Mouse (Mus musculus) CH12.LX (cell line): ENCODE results near the gene Matn4. TPM values are rescaled to one million over a fixed set of nuclear protein-coding genes. Genes with fewer than 3 reads are reported as not detected.

Experiments
- DNase-seq: peaks from one replicate; pipeline ENCODE4 v3.0.0-alpha.2; 2013; ENCODE audit errors: extremely low read depth
- H3K27ac ChIP-seq: 2 replicates; pipeline ENCODE4 v1.5.1; 2012; ENCODE audit warnings: low read depth, mild to moderate bottlenecking, control low read depth, moderate library complexity; ENCODE audit not compliant: insufficient read depth
- H3K27me3 ChIP-seq: replicated peaks from 2 replicates; pipeline ENCODE3; 2012; ENCODE audit warnings: inconsistent platforms
- H3K36me3 ChIP-seq, 2 experiments: replicated peaks in 1 of 2; 2 replicates each; pipeline versions ENCODE3 to v1.6.1; 2012; ENCODE audit warnings: inconsistent platforms in 1 of 2, low read length in 1 of 2, mild to moderate bottlenecking in 1 of 2, mixed read lengths in 1 of 2, moderate library complexity in 1 of 2; ENCODE audit not compliant: control insufficient read depth in 1 of 2, insufficient read depth in 1 of 2
- H3K4me1 ChIP-seq, 2 experiments: 2 replicates each; pipeline ENCODE4 v1.6.1; 2012; ENCODE audit warnings: inconsistent platforms in 1 of 2, moderate library complexity in 1 of 2; ENCODE audit not compliant: insufficient read depth in 2 of 2, control insufficient read depth in 1 of 2
- H3K4me2 ChIP-seq: 2 replicates; pipeline ENCODE4 v1.6.1; 2012; ENCODE audit warnings: low read depth, mild to moderate bottlenecking, control low read depth; ENCODE audit not compliant: poor library complexity, insufficient read depth, severe bottlenecking
- H3K4me3 ChIP-seq, 3 experiments: fragments of 150-350 bp in 1 of 3; sonication (generic) in 1 of 3; replicated peaks in 1 of 3; 2 replicates each; pipeline versions ENCODE3 to v1.5.1; 2011 to 2012; ENCODE audit warnings: low read depth in 2 of 3, low read length in 2 of 3, mild to moderate bottlenecking in 2 of 3, moderate library complexity in 2 of 3, control low read depth in 1 of 3, improper control_type of control experiment in 1 of 3, inconsistent platforms in 1 of 3, mixed read lengths in 1 of 3; ENCODE audit not compliant: poor library complexity in 1 of 3
- H3K79me2 ChIP-seq: replicated peaks from 2 replicates; pipeline ENCODE4 v1.6.1; 2012; ENCODE audit warnings: mild to moderate bottlenecking, moderate library complexity; ENCODE audit not compliant: control insufficient read depth, poor library complexity, insufficient read depth, severe bottlenecking; ENCODE audit errors: extremely low read depth
- H3K9ac ChIP-seq: 2 replicates; pipeline ENCODE4 v1.6.1; 2012; ENCODE audit warnings: low read depth, mild to moderate bottlenecking, control low read depth, moderate library complexity; ENCODE audit not compliant: insufficient read depth
- H3K9me3 ChIP-seq: replicated peaks from 2 replicates; pipeline ENCODE3; 2012; ENCODE audit warnings: low read length, inconsistent platforms, mixed read lengths
- CTCF ChIP-seq, 2 experiments: IDR thresholded peaks in 1 of 2; conservative IDR thresholded peaks in 1 of 2; 2 replicates each; pipeline ENCODE4 v1.5.1; 2011 to 2012; ENCODE audit warnings: low read depth in 2 of 2, low read length in 2 of 2, improper control_type of control experiment in 1 of 2, inconsistent platforms in 1 of 2, mild to moderate bottlenecking in 1 of 2, moderate library complexity in 1 of 2
- E2F4 ChIP-seq: IDR thresholded peaks from 2 replicates; pipeline ENCODE4 v1.6.1; 2011; ENCODE audit warnings: low read depth, low read length, improper control_type of control experiment; ENCODE audit not compliant: insufficient replicate concordance
- ELF1 ChIP-seq: IDR thresholded peaks from 2 replicates; pipeline ENCODE4 v1.6.1; 2014; ENCODE audit warnings: low read depth, mild to moderate bottlenecking, inconsistent platforms, low read length, improper control_type of control experiment
- EP300 ChIP-seq: IDR thresholded peaks from 2 replicates; pipeline ENCODE4 v1.6.1; 2011; ENCODE audit warnings: low read length, improper control_type of control experiment
- GABPA ChIP-seq: IDR thresholded peaks from 2 replicates; pipeline ENCODE4 v1.6.1; 2012; ENCODE audit warnings: low read depth, low read length, improper control_type of control experiment, inconsistent platforms; ENCODE audit not compliant: insufficient replicate concordance
- HCFC1 ChIP-seq: IDR thresholded peaks from 2 replicates; pipeline ENCODE4 v1.6.1; 2012; ENCODE audit warnings: low read depth, mild to moderate bottlenecking, inconsistent platforms, low read length, improper control_type of control experiment
- IRF4 ChIP-seq: IDR thresholded peaks from 2 replicates; pipeline ENCODE4 v1.6.1; 2014; ENCODE audit warnings: low read depth, mild to moderate bottlenecking, inconsistent platforms, low read length, improper control_type of control experiment
- JUN ChIP-seq: IDR thresholded peaks from 2 replicates; pipeline ENCODE4 v1.6.1; 2011; ENCODE audit warnings: low read depth, mild to moderate bottlenecking, low read length, improper control_type of control experiment, moderate library complexity; ENCODE audit not compliant: insufficient read depth
- MAFK ChIP-seq: IDR thresholded peaks from 2 replicates; pipeline ENCODE4 v1.6.1; 2011; ENCODE audit warnings: low read length, improper control_type of control experiment; ENCODE audit not compliant: insufficient replicate concordance
- MAX ChIP-seq: IDR thresholded peaks from 2 replicates; pipeline ENCODE4 v1.6.1; 2011; ENCODE audit warnings: low read length, improper control_type of control experiment
- MXI1 ChIP-seq: IDR thresholded peaks from 2 replicates; pipeline ENCODE4 v1.6.1; 2011; ENCODE audit warnings: mild to moderate bottlenecking, low read depth, low read length, improper control_type of control experiment
- MYC ChIP-seq: IDR thresholded peaks from 2 replicates; pipeline ENCODE4 v1.6.1; 2011; ENCODE audit warnings: low read depth, mild to moderate bottlenecking, improper control_type of control experiment, low read length
- NRF1 ChIP-seq: IDR thresholded peaks from 2 replicates; pipeline ENCODE4 v1.6.1; 2014; ENCODE audit warnings: low read depth, mild to moderate bottlenecking, inconsistent platforms, low read length, improper control_type of control experiment, moderate library complexity
- PAX5 ChIP-seq: IDR thresholded peaks from 2 replicates; pipeline ENCODE4 v1.6.1; 2012; ENCODE audit warnings: low read length, inconsistent platforms, mixed read lengths
- POLR2A ChIP-seq: IDR thresholded peaks from 2 replicates; pipeline ENCODE4 v1.6.1; 2011; ENCODE audit warnings: low read depth, mild to moderate bottlenecking, improper control_type of control experiment, low read length
- RAD21 ChIP-seq: IDR thresholded peaks from 2 replicates; pipeline ENCODE4 v1.6.1; 2011; ENCODE audit warnings: low read depth, mild to moderate bottlenecking, low read length, improper control_type of control experiment, moderate library complexity
- RCOR1 ChIP-seq: conservative IDR thresholded peaks from 2 replicates; pipeline ENCODE4 v1.6.1; 2012; ENCODE audit warnings: low read depth, mild to moderate bottlenecking, inconsistent platforms, low read length, improper control_type of control experiment
- SIN3A ChIP-seq: IDR thresholded peaks from 2 replicates; pipeline ENCODE4 v1.6.1; 2012; ENCODE audit warnings: low read length, improper control_type of control experiment, inconsistent platforms
- TBP ChIP-seq: conservative IDR thresholded peaks from 2 replicates; pipeline ENCODE4 v1.6.1; 2011; ENCODE audit warnings: low read depth, low read length, improper control_type of control experiment
- TCF12 ChIP-seq: IDR thresholded peaks from 2 replicates; pipeline ENCODE4 v1.6.1; 2014; ENCODE audit warnings: low read depth, mild to moderate bottlenecking, inconsistent platforms, low read length, improper control_type of control experiment
- UBTF ChIP-seq: IDR thresholded peaks from 2 replicates; pipeline ENCODE4 v1.6.1; 2012; ENCODE audit warnings: low read depth, mild to moderate bottlenecking, inconsistent platforms, low read length, improper control_type of control experiment, moderate library complexity
- USF1 ChIP-seq: IDR thresholded peaks from 2 replicates; pipeline ENCODE4 v1.6.1; 2014; ENCODE audit warnings: low read depth, mild to moderate bottlenecking, inconsistent platforms, low read length, improper control_type of control experiment
- USF2 ChIP-seq: conservative IDR thresholded peaks from 2 replicates; pipeline ENCODE4 v1.6.1; 2011; ENCODE audit warnings: low read depth, low read length, improper control_type of control experiment
- ZC3H11A ChIP-seq: IDR thresholded peaks from 2 replicates; pipeline ENCODE4 v1.6.1; 2012; ENCODE audit warnings: low read depth, mild to moderate bottlenecking, inconsistent platforms, low read length, improper control_type of control experiment
- ZMIZ1 ChIP-seq: IDR thresholded peaks from 2 replicates; pipeline ENCODE4 v1.6.1; 2012; ENCODE audit warnings: low read depth, mild to moderate bottlenecking, inconsistent platforms, low read length, improper control_type of control experiment
- dilution Hi-C: fragments of 300-500 bp; cut with MboI; formaldehyde crosslinking; loops from 2 replicates; pipeline ENCODE4 v1.14.3; 2020; ENCODE audit warnings: low sequenced_read_pairs; ENCODE audit not compliant: extremely low pct_unique_long_range_greater_than_20kb, extremely low pct_ligation_motif_present
- in situ Hi-C: fragments of 300-500 bp; cut with MboI; formaldehyde crosslinking; loops from 3 replicates; pipeline ENCODE4 v1.14.3; 2019; ENCODE audit warnings: low sequenced_read_pairs, low pct_ligation_motif_present, low pct_unique_long_range_greater_than_20kb, mixed read lengths
- polyA plus RNA-seq: library from polyadenylated mRNA; unstranded; fragments of >175 nt; gene quantifications from 2 replicates; pipeline ENCODE4 v1.2.1, GENCODE M21; 2012; ENCODE audit warnings: low read depth; ENCODE audit not compliant: insufficient read length
- total RNA-seq, 2 experiments: library from RNA; depleted of rRNA; stranded (reverse); fragments of 300-350 nt in 1 of 2; fragments of >200 nt in 1 of 2; gene quantifications; 2 replicates each; pipeline ENCODE4 v1.2.3; 2012 to 2014

Gene Matn4
- total and polyA plus RNA-seq, 3 experiments: not detected

- Histone ChIP-seq H3K4me2 (no peak overlapping the region), H3K9ac (no peak overlapping the region), H3K4me3 (no peak overlapping the region), H3K4me1 (peaks cover 5 to 24% of the 10 kb centered on the region in 2 experiments; a peak in 3 of 4 replicates)
- DNase-seq: no peak
- TF ChIP-seq POLR2A (no peak), ZC3H11A (no peak), RCOR1 (no peak), GABPA (no peak), TCF12 (no peak), EP300 (no peak), E2F4 (no peak), MXI1 (no peak), PAX5 (no peak), ZMIZ1 (no peak), HCFC1 (no peak), MYC (no peak), USF2 (no peak), USF1 (no peak), RAD21 (no peak), NRF1 (no peak), SIN3A (no peak), JUN (no peak), MAFK (no peak)
- TF ChIP-seq, all 38 proteins: peak for 0
- peaks cover 2% of the 10 kb centered on the region for H3K27me3 ChIP-seq
- H3K79me2 ChIP-seq: no peaks in the 10 kb centered on the region
- H3K36me3 ChIP-seq: no peaks in the 10 kb centered on the region
- no peaks in the 10 kb centered on the region for H3K9me3 ChIP-seq
- no peak overlapping the region for H3K27ac ChIP-seq
- dilution Hi-C loops: no loop called here
- in situ Hi-C loops: no loop called here
These were observed 33.6 kb downstream of the Matn4 start for GRCm38 (mm10) chr2:164371371-164371770.

- dilution Hi-C loops: no loop called here
- in situ Hi-C loops: no loop called here
- Histone ChIP-seq H3K9me3 (peaks cover 2% of the 10 kb centered on the region), H3K27ac (no peak overlapping the region), H3K9ac (no peak overlapping the region), H3K4me1 (peaks cover 8 to 24% of the 10 kb centered on the region in 2 experiments), H3K79me2 (no peaks in the 10 kb centered on the region), H3K4me2 (no peak overlapping the region), H3K27me3 (no peaks in the 10 kb centered on the region), H3K36me3 (no peaks in the 10 kb centered on the region), H3K4me3 (no peak overlapping the region)
- no peak for TF ChIP-seq ZMIZ1
- no peak for TF ChIP-seq ELF1
- no peak for TF ChIP-seq UBTF
- TF ChIP-seq ZC3H11A: no peak
- no peak for TF ChIP-seq IRF4
- TF ChIP-seq TBP: no peak
- no peak for TF ChIP-seq MAX
- no peak for TF ChIP-seq E2F4
- no peak for TF ChIP-seq CTCF (conservative IDR thresholded peaks at IDR 0.05 in 1 of 2, IDR thresholded peaks at IDR 0.05 in 1 of 2; ENCODE audit: low read depth in 2 of 2, low read length in 2 of 2)
- TF ChIP-seq EP300: no peak
- DNase-seq: no peak
These were observed 36.3 kb downstream of the Matn4 start for GRCm38 (mm10) chr2:164368620-164369105.
